Mouse (Mus musculus): ENCODE data around the gene Cebpb. TPM values are rescaled to one million over a fixed set of nuclear protein-coding genes. Genes with fewer than 3 reads are reported as not detected.

Gene Cebpb
- total RNA-seq, 2 experiments from 2014 or later, result 25.7 to 35.7 TPM

GRCm38 (mm10) chr2:167662713-167663112, 26.0 kb upstream of the Cebpb start:
- no peak for DNase-seq (ENCODE audit: low spot score in 2 of 2)

GRCm38 (mm10) chr2:167665972-167666713, 22.6 kb upstream of the Cebpb start:
- DNase-seq (ENCODE audit: low spot score in 2 of 2), result no peak

DNA sequence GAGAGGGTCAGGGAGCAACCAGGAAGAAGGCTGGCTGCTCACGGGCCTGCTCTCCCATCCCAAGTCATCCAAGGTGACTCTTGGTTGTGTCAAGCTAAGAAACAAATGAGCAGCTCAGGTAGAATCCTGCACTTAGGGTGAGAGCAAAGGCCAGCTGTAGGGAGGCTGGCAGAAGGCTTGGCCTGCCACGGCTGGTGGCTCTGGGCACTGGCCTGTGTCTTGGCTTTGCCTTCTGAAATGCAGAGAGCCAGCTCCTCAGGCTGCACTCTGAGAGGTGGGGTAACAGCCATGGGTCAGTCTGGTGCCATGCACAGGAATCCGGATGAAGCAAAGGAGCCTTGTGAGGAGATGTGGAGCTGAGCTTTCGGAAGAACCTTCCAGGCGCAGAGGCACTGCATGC, 20.3 kb upstream of the Cebpb start:
- no peak for DNase-seq (ENCODE audit: low spot score in 2 of 2)

DNA sequence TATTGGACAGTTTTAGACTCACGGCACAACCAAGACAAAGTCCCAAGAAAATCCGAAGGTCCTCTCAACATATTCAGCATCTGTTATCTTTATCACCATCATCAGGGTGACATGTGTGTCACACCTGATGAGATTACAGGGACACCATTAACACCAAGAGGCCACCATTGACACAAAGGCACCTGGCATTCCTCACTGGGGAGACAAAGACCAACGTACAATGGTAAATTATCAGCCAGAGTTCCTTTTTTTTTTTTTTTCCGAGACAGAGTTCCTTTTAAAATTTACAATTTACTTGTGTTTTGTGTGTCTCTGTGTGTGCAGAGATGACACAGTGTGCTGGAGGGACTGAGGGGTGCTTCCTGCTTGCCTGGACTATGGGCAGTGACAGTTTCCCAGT, 19.3 kb upstream of the Cebpb start:
- DNase-seq (ENCODE audit: low spot score in 2 of 2), result no peak

- no peak for DNase-seq (ENCODE audit: low spot score in 2 of 2)
These were observed 17.5 kb upstream of the Cebpb start for GRCm38 (mm10) chr2:167671101-167671633.

- peak in 1 of 2 experiments; percentile 49 for DNase-seq (ENCODE audit: low spot score in 2 of 2)
These were observed 16.5 kb upstream of the Cebpb start for GRCm38 (mm10) chr2:167672212-167672685.

GRCm38 (mm10) chr2:167675120-167675909, 13.4 kb upstream of the Cebpb start:
- DNase-seq (ENCODE audit: low spot score in 2 of 2), result no peak

GRCm38 (mm10) chr2:167678600-167678999, 10.1 kb upstream of the Cebpb start:
- DNase-seq (ENCODE audit: low spot score in 2 of 2), result no peak

DNA sequence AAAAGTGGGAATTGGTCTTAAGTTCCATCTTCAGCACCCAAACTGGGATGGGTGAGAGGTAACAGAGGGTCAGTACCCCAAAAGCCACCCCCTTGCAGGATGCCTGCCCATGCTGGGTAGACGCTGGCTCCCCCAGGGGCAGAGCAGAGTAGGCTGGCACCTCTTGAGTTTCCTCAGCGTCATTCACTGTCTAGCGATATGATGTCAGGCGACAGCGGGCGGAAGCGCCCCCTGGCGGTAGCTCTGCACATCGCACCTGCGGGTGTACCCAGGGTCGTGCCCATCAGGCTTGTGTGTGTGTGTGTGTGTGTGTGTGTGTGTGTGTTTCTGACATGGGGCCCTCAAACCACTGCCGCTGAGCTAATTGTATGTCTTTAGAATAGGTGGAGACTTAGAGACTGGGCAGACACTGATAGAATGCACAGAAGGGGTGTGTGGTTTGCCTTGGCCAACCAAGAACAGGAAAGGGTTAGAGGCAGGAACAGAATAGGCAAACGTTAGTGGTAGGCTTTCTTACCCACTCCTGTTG, 8.7 kb upstream of the Cebpb start:
- peak; percentile 80 to 84 for DNase-seq (ENCODE audit: low spot score in 2 of 2)

- peak in 1 of 2 experiments; percentile 56 for DNase-seq (ENCODE audit: low spot score in 2 of 2)
These were observed 8.1 kb upstream of the Cebpb start for GRCm38 (mm10) chr2:167680657-167681056.

GRCm38 (mm10) chr2:167683721-167684120, 5.0 kb upstream of the Cebpb start:
- DNase-seq (ENCODE audit: low spot score in 2 of 2), result no peak

- DNase-seq (ENCODE audit: low spot score in 2 of 2), result peak; percentile 92 to 93
These were observed 3.6 kb upstream of the Cebpb start for GRCm38 (mm10) chr2:167685137-167685536.

GRCm38 (mm10) chr2:167685865-167686264, 2.9 kb upstream of the Cebpb start:
- DNase-seq (ENCODE audit: low spot score in 2 of 2), result no peak

GRCm38 (mm10) chr2:167686382-167687249, 2.1 kb upstream of the Cebpb start:
- DNase-seq (ENCODE audit: low spot score in 2 of 2), result no peak

DNA sequence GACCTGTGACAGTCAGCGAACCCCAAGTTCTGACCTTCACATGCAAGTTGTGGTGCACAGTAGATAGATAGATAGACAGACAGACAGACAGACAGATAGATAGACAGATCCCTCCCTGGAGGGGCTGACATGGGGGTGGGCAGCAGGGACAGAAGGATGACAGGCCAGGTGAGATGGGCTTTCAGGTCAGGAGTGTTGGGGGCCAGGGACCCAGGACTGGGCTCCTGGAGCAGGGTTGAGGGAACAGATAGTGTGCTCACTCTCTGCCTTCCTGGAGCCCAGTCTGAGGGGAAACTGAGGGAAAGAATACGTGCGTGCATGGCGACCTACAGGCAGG, 1.5 kb upstream of the Cebpb start:
- no peak for DNase-seq (ENCODE audit: low spot score in 2 of 2)

GRCm38 (mm10) chr2:167687651-167688101, 1.0 kb upstream of the Cebpb start:
- no peak for DNase-seq (ENCODE audit: low spot score in 2 of 2)

DNA sequence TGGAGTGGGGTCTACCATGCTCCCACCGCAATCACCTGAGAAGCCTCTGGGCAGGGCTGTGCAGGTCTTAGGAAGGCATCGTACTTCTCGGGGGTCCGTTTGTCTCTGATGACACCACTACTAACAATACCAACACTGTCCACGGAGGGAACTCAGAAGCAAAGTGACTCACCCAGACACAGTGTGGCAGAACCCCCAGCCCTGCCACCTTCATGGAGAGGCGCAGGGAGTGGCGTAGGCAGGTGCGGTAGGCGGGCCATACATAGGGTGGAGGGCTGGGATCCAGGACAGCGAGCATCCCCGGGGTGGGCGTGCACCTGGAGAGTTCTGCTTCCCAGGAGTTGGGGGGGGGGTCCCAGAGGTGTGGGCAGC, 603 bp upstream of the Cebpb start:
- no peak for DNase-seq (ENCODE audit: low spot score in 2 of 2)

DNA sequence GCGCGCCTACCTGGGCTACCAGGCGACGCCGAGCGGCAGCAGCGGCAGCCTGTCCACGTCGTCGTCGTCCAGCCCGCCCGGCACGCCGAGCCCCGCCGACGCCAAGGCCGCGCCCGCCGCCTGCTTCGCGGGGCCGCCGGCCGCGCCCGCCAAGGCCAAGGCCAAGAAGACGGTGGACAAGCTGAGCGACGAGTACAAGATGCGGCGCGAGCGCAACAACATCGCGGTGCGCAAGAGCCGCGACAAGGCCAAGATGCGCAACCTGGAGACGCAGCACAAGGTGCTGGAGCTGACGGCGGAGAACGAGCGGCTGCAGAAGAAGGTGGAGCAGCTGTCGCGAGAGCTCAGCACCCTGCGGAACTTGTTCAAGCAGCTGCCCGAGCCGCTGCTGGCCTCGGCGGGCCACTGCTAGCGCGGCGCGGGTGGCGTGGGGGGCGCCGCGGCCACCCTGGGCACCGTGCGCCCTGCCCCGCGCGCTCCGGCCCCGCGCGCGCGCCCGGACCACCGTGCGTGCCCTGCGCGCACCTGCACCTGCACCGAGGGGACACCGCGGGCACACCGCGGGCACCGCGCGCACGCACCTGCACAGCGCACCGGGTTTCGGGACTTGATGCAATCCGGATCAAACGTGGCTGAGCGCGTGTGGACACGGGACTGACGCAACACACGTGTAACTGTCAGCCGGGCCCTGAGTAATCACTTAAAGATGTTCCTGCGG, 945 bp downstream of the Cebpb start, which contains the start of gene Tmem189:
Gene Tmem189 (minus strand): TSS at position 322 of the 718 bp plus-strand sequence.
- peak in 1 of 2 experiments; percentile 62 for DNase-seq (ENCODE audit: low spot score in 2 of 2)

DNA sequence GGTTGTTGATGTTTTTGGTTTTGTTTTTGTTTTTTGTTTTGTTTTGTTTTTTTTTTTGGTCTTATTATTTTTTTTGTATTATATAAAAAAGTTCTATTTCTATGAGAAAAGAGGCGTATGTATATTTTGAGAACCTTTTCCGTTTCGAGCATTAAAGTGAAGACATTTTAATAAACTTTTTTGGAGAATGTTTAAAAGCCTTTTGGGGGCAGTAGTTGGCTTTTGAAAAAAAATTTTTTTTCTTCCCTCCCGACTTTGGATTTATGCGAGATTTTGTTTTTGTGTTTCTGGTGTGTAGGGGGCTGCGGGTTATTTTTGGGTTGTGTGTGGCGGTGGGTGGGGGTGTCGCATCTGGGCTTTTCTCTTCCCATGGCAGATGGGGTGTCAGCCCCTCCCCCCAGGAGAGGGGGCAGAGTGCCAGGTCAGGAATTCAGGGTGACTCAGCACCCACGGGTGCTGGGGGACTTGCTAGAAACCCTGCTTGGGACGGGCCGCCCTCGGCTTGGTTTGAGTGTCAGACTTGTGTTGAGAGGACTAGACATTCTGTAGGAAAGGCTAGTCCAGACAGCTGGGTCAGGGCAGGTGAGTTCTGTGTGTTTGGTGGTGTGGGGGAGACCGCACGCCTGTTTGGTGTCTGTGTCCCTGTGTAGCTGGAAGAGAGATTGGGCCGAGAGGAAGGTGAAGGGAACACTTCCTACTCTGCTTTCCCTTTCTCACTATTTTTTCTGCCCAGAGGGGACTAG, 1.7 kb downstream of the Cebpb start:
- DNase-seq (ENCODE audit: low spot score in 2 of 2), result peak in 1 of 2 experiments; percentile 46
